13 mouse cellular contexts compared by ENCODE assay signal in genomic region chr4:65958369-65959187, GRCm38 (mm10).
"Had no signal": no experiment of that assay in that cellular context is flagged by ENCODE, and none has a peak within 500 bp of the region (broad histone marks: within the 10 kb centered on the region; RNA-seq: fewer than 3 reads in every experiment).

No protein-coding gene starts in this region.

- H3K9me3 ChIP-seq: limb, embryonic 15.5 days; liver, embryonic 12.5 days; lung, embryonic 15.5 days; midbrain, embryonic 12.5 days; neural tube, embryonic 13.5 days had no signal

- ATAC-seq: liver, embryonic 12.5 days had no signal

- H3K9ac ChIP-seq: limb, embryonic 15.5 days; liver, embryonic 12.5 days; lung, embryonic 15.5 days; midbrain, embryonic 12.5 days; neural tube, embryonic 13.5 days had no signal

- H3K4me1 ChIP-seq: limb, embryonic 15.5 days; liver, embryonic 12.5 days; lung, embryonic 15.5 days; midbrain, embryonic 12.5 days; neural tube, embryonic 13.5 days had no signal

- H3K4me2 ChIP-seq: limb, embryonic 15.5 days; liver, embryonic 12.5 days; lung, embryonic 15.5 days; midbrain, embryonic 12.5 days; neural tube, embryonic 13.5 days had no signal

- H3K36me3 ChIP-seq: limb, embryonic 15.5 days; liver, embryonic 12.5 days; lung, embryonic 15.5 days; midbrain, embryonic 12.5 days; neural tube, embryonic 13.5 days had no signal

- H3K27ac ChIP-seq: limb, embryonic 15.5 days; liver, embryonic 12.5 days; lung, embryonic 15.5 days; midbrain, embryonic 12.5 days; neural tube, embryonic 13.5 days had no signal

- H3K4me3 ChIP-seq: layer of hippocampus, adult 2 months; limb, embryonic 15.5 days; liver, embryonic 12.5 days; lung, embryonic 15.5 days; midbrain, embryonic 12.5 days; neural tube, embryonic 13.5 days had no signal

- H3K27me3 ChIP-seq: limb, embryonic 15.5 days; liver, embryonic 12.5 days; lung, embryonic 15.5 days; midbrain, embryonic 12.5 days; neural tube, embryonic 13.5 days had no signal

- DNase-seq: kidney, adult 18-20 months; kidney, postnatal 10 days; kidney, postnatal 4 days; retina, postnatal 1 day; right cerebral cortex, postnatal 4 days; spleen, adult 18-20 months; thymus, postnatal 36 days had no signal
